Mouse (Mus musculus): ENCODE measurements around the gene Them7. TPM values are rescaled to one million over a fixed set of nuclear protein-coding genes. Genes with fewer than 3 reads are reported as not detected.

The Them7 gene
- total and polyA plus RNA-seq, 3 experiments: not detected

DNA sequence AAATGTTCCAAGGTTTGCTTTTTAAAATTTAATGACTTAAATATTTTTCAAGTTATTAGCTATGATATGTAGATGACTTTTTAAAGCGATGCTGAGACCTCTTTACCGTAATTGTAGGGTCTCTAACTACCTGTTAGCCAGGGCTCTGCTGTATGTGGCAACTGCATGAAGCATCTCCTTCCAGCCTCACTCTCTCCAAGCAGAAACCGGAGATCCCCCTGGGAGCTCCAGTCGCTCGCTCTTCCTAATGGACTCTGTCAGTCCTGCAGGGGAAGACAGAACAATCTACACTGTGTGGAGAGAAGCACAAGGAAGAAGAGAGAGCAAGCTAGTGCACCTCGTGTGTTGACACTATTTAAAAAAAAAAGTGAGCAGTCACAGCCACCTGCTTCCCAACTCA lies 204.3 kb downstream of the Them7 start:
- H3K4me1 ChIP-seq (ENCODE audit: control insufficient read depth in 1 of 2, insufficient read depth in 2 of 2, low read length in 2 of 2): peaks cover 0 to 3% of the 10 kb centered on the region in 2 experiments; a peak in 1 of 4 replicates
- H3K9ac ChIP-seq (ENCODE audit: control insufficient read depth, low read depth, low read length, poor library complexity, severe bottlenecking): no peak overlapping the region
- DNase-seq (ENCODE audit: low read depth, low spot score): no peak
- no peaks in the 10 kb centered on the region for H3K9me3 ChIP-seq (replicated peaks; ENCODE audit: insufficient read depth, low read length)
- H3K4me3 ChIP-seq (ENCODE audit: control insufficient read depth in 1 of 2, insufficient read depth in 1 of 2, low read depth in 2 of 2, low read length in 2 of 2): no peak overlapping the region
- no peaks in the 10 kb centered on the region; a peak in 1 of 4 replicates for H3K36me3 ChIP-seq (ENCODE audit: control insufficient read depth in 1 of 2, insufficient read depth in 2 of 2, low read length in 2 of 2)
- peaks cover 0 to 1% of the 10 kb centered on the region in 2 experiments; a peak in 1 of 4 replicates for H3K27me3 ChIP-seq (ENCODE audit: control insufficient read depth in 1 of 2, insufficient read depth in 2 of 2, low read length in 2 of 2)
- H3K27ac ChIP-seq (ENCODE audit: control insufficient read depth, low read depth, low read length): no peak overlapping the region
- TF ChIP-seq POLR2AphosphoS5 (IDR thresholded peaks at IDR 0.05; ENCODE audit: borderline replicate concordance, low read depth, low read length) (no peak), CHD1 (IDR thresholded peaks at IDR 0.05; ENCODE audit: low read depth, low read length) (no peak), MXI1 (IDR thresholded peaks at IDR 0.05; ENCODE audit: low read depth, low read length) (no peak), SMC3 (IDR thresholded peaks at IDR 0.05; ENCODE audit: low read depth, low read length) (no peak)
- no peaks in the 10 kb centered on the region for H3K79me2 ChIP-seq (ENCODE audit: control insufficient read depth, insufficient read depth, low read length, poor library complexity)

Other genes with a start within 250 kb of the Them7 start
- 321 and 341 TPM in 2 replicates for gene Eif3m, start 207.2 kb upstream of the Them7 start, total RNA-seq (2012; rRNA removed)
- gene Eif3m, start 207.2 kb upstream of the Them7 start, polyA plus RNA-seq (2012; ENCODE audit: insufficient read depth in 1 of 2, insufficient read length in 2 of 2, low read depth in 1 of 2, low replicate concordance in 2 of 2, missing spikeins in 1 of 2): 100 to 1,000 TPM in 1 of 2 experiments, not detected in 1; 172 TPM
- not detected in 2 replicates for gene Gm11060, start 132.3 kb upstream of the Them7 start, total RNA-seq (2012; rRNA removed)
- not detected for gene Gm11060, start 132.3 kb upstream of the Them7 start, polyA plus RNA-seq (2012; ENCODE audit: insufficient read depth in 1 of 2, insufficient read length in 2 of 2, low read depth in 1 of 2, low replicate concordance in 2 of 2, missing spikeins in 1 of 2)
- gene Wt1, start 97.8 kb upstream of the Them7 start, total RNA-seq (2012; rRNA removed): not detected in 2 replicates
- gene Wt1, start 97.8 kb upstream of the Them7 start, polyA plus RNA-seq (2012; ENCODE audit: insufficient read depth in 1 of 2, insufficient read length in 2 of 2, low read depth in 1 of 2, low replicate concordance in 2 of 2, missing spikeins in 1 of 2): not detected
- 43.2 and 45.7 TPM in 2 replicates for gene Rcn1, start 175.0 kb downstream of the Them7 start, total RNA-seq (2012; rRNA removed)
- 10 to 100 TPM in 1 of 2 experiments, not detected in 1; 51.0 TPM for gene Rcn1, start 175.0 kb downstream of the Them7 start, polyA plus RNA-seq (2012; ENCODE audit: insufficient read depth in 1 of 2, insufficient read length in 2 of 2, low read depth in 1 of 2, low replicate concordance in 2 of 2, missing spikeins in 1 of 2)